Mouse (Mus musculus) urinary bladder, postnatal 25 days (tissue): ENCODE measurements around the gene Hacd4.
"Not testable (repeated sequence)": the region's sequence is repeated elsewhere in the genome, so short reads cannot be mapped to it uniquely, and the experiment has no call there.

Experiments used
- DNase-seq: peaks from one replicate; pipeline ENCODE4 v3.0.0; 2022; ENCODE audit warnings: low spot score

Gene Hacd4

DNA sequence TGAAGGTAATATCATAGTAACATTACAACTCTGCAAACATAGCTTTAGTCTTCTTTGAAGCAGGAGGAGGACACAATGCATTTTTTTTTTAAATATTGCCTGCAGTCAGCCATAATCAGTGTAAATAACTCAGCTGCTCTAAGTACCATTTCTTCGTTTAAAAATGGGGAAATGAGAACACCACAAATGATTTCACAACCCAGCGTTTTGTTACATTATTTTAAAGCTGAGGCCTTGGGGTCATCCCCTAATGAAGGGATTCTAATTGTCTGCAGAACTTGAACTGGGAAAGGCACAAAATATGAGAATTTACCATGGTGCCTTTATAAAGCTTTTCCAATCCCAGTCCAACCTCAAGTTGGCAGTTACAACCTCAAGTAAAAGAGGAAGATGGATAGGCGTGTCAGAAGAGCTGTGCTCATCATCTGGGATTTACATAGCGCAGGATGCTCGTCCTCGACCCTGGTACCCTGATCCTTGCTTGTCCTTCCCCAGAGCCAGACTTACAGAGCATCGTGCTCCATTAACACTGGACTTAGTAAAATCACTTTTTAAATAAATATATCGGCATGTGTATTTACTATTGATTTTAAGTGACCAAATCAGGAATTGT, 6.2 kb downstream of the Hacd4 start:
- no peak for DNase-seq

- no peak for DNase-seq
Observed at GRCm38 (mm10) chr4:88427630-88428239, 11.0 kb downstream of the Hacd4 start.

- no peak for DNase-seq
Observed at GRCm38 (mm10) chr4:88424563-88424962, 14.2 kb downstream of the Hacd4 start.

GRCm38 (mm10) chr4:88419378-88419777, 19.4 kb downstream of the Hacd4 start:
- no peak for DNase-seq

DNA sequence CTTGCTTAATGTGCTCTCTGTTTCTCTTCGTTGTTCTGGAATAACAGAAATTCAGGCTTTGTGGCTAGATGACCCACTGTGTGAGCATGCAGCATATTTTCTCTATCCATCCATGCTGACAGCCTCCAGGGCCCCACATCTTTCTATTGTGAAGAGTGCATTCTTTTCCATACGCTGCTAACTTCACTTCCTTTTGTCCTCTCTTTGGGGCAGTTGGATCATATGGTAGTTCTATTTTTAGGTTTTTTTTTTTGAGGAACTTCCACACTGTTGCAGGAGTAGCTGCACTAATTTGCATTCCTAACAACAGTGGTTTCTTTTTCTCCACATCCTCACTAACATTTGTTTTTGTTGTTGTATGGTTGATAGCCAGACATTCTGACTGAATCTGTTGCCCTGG, 23.7 kb downstream of the Hacd4 start:
- DNase-seq: no peak

DNA sequence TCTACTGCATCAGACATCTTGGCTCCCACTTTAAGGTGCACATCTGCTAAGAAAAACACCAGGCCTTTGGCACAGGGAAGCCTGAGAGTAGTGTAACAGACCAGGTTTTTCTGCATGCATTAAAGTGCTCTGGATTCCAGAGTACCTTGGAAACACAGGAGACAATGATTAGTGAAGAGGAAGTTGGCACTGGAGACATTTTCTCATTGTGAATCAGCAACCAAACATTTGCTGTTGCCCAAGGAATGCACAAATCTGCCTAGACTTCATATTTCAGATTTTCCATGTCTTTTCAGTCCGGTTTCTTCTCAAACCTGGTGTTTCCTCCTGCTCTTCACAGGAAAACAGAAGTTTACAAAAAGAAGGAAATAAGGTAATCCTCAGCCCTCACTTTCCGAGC, 26.4 kb downstream of the Hacd4 start:
- no peak for DNase-seq

DNA sequence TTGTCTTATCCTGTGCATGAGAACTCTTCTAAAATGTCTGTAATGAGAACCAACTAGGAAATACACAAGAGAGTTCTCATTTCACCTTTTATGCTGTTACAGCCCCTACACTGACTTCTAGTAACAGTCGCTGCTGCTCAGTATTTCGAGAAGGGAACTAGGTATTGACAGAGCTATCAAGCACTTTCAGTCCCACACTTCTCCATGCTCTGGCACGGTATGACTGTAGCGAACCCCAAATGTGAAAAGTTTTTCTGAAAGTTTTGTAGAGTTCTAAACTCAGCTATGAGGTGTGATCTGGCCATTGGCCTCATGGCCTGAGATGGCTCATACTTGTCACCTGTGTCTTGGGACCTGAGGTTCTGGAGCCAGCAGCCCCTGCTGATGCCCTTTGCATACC, 29.4 kb downstream of the Hacd4 start:
- no peak for DNase-seq

- no peak for DNase-seq
Observed at GRCm38 (mm10) chr4:88406887-88407696, 31.6 kb downstream of the Hacd4 start.

DNA sequence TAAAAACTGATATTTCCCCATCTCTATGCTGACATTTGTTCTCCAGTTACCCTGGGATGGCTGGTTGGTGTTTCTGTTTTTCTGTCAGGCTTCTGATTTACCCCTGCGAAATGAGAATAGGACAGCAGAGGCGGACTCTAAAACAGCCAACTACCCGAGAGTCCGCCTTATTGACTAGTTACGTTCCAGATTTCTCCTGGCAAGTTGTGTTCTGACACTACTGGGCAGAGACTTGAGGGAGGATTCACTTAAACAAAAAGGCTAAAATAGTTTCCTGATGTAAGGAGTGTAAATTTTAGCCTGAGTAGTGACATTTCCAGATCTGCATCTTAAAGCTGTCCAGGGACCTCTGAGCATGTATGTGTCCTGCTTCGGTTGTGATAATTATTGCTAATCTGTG, 35.8 kb downstream of the Hacd4 start:
- DNase-seq: no peak

DNA sequence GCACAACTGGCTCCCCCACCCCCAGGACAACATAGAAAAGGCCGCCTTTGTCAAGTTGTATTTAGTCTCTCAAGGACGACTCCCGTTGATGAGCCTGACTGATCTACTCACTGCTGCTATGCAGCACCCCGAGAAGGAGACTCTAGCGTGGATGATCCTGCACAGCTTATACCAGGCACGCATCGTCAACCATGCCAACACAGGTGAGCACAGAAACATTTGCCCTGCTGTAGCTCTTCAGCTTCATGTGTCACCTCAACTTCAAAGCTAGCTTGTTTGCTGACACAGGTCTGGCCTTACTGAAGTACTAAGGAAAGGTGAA, 37.8 kb downstream of the Hacd4 start:
- no peak for DNase-seq

GRCm38 (mm10) chr4:88400302-88400991, 38.3 kb downstream of the Hacd4 start:
- DNase-seq: no peak

- DNase-seq: no peak
Observed at GRCm38 (mm10) chr4:88396995-88397521, 41.7 kb downstream of the Hacd4 start.

DNA sequence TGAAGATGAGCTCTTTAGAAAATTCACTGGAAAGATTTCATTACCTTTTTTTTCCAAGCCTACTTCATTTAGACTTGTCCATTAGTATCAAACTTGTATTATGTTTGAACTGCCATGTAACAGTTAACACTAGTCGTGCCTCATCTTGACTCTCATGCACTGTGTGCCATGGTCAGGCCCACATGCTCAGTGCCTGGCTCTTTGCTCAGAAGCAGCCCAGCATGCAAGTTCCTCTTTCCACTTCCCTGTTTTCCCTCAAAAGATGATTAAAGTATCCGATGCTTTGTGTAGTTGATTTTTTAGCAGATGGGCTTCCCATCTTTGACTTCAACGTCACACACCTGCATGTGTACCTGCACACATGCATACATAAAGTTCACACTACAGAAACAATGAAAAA, 43.0 kb downstream of the Hacd4 start:
- DNase-seq: no peak

DNA sequence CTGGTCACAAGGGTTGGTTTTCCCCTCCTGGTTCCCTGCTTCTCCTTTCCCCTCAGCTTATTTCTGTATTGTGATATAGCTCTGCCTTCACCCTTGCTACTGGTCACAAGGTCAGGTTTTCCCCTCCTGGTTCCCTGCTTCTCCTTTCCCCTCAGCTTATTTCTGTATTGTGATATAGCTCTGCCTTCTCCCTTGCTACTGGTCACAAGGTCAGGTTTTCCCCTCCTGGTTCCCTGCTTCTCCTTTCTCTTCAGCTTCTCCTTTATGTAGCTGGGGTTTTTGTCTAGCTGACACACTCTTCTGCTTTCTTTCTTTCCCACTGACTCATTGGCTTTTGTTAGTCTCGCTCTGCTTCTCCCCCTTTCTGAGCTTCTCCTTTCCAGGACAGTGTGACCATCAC, 48.1 kb downstream of the Hacd4 start:
- not testable (repeated sequence) for DNase-seq

- no peak for DNase-seq
Observed at GRCm38 (mm10) chr4:88390036-88390435, 48.7 kb downstream of the Hacd4 start.

- DNase-seq: no peak
Observed at GRCm38 (mm10) chr4:88372293-88373224, 66.2 kb downstream of the Hacd4 start.

GRCm38 (mm10) chr4:88370819-88371218, 67.9 kb downstream of the Hacd4 start:
- DNase-seq: no peak

DNA sequence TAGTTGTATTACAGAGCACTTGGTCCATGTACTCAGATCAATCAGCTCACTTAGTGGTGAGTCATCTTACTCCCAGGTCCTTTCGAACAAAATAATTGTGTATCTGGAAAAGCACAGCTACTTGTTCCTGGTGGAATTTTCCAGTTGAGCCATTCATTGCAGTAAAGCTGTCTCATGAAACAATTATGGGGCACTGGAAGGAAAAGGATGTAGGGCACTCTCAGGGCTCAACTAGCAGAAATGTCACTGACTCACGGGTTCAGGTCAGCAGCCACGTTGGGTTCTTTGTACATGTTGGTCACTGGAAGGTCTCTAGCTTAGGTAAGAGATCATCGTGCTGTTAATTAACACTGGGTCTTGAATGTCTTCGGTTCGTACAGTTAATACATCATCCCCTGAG, 68.8 kb downstream of the Hacd4 start:
- no peak for DNase-seq

DNA sequence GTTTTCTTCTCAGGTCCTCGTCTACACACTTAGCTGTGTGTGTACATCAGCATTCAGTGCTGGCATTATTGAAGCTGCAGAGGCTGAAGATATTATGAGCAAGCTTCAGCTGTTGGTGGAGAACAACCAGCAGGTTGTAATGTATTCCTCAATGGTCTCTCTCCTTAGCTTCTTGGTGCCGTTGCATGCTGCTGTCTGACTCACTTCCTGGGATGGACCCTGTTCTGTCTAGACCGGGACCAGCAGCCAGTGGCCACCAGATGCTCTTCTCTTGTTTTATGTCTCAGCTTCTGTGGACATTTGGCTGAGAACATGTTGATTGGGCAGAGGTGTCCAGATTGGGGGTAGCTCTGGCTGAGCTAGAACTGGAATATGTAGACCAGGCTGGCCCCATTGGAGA, 81.3 kb downstream of the Hacd4 start:
- no peak for DNase-seq

DNA sequence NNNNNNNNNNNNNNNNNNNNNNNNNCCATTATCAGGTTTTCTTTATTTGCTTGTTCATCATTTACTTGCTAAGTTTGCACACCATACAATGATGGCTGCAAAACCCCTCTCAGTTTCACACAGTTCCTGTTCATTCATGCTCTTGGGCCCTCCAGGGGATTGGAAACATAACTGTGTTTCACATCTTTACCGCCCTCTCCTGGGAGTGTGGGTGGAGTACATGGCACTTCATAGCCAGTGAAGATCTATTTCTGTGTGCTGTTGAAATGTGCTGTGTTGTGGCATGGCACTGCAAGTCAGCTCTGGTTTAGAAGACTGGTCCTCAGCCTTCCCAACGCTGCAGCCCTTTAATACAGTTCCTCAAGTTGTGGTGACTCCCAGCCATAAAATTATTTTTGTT, 82.1 kb downstream of the Hacd4 start:
- DNase-seq: no peak

GRCm38 (mm10) chr4:88350910-88351309, 87.8 kb downstream of the Hacd4 start:
- DNase-seq: peak; percentile 49
